Mouse (Mus musculus): Measurements from ENCODE around the gene Barhl2. TPM values are rescaled to one million over a fixed set of nuclear protein-coding genes. Genes with fewer than 3 reads are reported as not detected.

Gene Barhl2
- polyA plus RNA-seq, 1 experiment from 2014 or later, result not detected

GRCm38 (mm10) chr5:106426069-106426468 is 31.9 kb downstream of the Barhl2 start:
- no peak for ATAC-seq (replicated peaks; ENCODE audit: extremely low read depth, insufficient read depth, low FRiP score)
- H3K4me1 ChIP-seq (ENCODE audit: control insufficient read depth, insufficient read depth, low read length), result no peaks in the 10 kb centered on the region
- no peaks in the 10 kb centered on the region for H3K9me3 ChIP-seq (replicated peaks; ENCODE audit: control insufficient read depth, low read length)
- no peaks in the 10 kb centered on the region for H3K27me3 ChIP-seq (ENCODE audit: control insufficient read depth, insufficient read depth, low read length)
- no peak overlapping the region for H3K4me3 ChIP-seq (ENCODE audit: low read length)
- H3K9ac ChIP-seq (ENCODE audit: low read length), result no peak overlapping the region
- no peaks in the 10 kb centered on the region for H3K36me3 ChIP-seq (ENCODE audit: control insufficient read depth, insufficient read depth)
- no peak overlapping the region for H3K27ac ChIP-seq (ENCODE audit: low read length)
- 70% methylated on average over 7 of the region's 7 CpGs for WGBS
- no peak overlapping the region for H3K4me2 ChIP-seq (ENCODE audit: low read depth, low read length)

DNA sequence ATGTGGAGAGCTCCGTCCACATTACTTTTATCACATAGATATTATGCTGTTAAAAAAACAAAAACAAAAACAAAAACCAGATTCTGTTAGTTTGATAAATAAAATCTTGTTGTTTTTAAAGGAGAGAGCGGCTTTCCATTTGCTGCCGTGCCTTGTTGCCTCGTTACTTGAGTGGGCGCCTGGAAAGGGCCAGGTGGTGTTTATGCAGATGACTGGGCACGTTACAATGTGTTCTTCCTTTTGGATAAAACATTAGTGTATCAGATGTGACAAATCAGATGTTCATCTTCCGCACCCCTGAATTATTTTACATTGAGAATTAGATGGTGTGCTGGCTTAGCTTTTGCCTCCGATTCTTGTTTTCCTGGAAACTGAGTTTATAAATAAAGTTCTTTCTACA is 37.1 kb downstream of the Barhl2 start:
- Histone ChIP-seq H3K27me3 (ENCODE audit: control insufficient read depth, insufficient read depth, low read length) (no peaks in the 10 kb centered on the region), H3K27ac (ENCODE audit: low read length) (no peak overlapping the region), H3K9ac (ENCODE audit: low read length) (no peak overlapping the region), H3K9me3 (replicated peaks; ENCODE audit: control insufficient read depth, low read length) (no peaks in the 10 kb centered on the region), H3K4me1 (ENCODE audit: control insufficient read depth, insufficient read depth, low read length) (no peaks in the 10 kb centered on the region), H3K36me3 (ENCODE audit: control insufficient read depth, insufficient read depth) (no peaks in the 10 kb centered on the region), H3K4me2 (ENCODE audit: low read depth, low read length) (no peak overlapping the region), H3K4me3 (ENCODE audit: low read length) (no peak overlapping the region)
- WGBS, result 80% methylated on average over 8 of the region's 8 CpGs
- ATAC-seq (replicated peaks; ENCODE audit: extremely low read depth, insufficient read depth, low FRiP score), result no peak

- Histone ChIP-seq H3K9me3 (replicated peaks; ENCODE audit: control insufficient read depth, low read length) (no peaks in the 10 kb centered on the region), H3K27me3 (ENCODE audit: control insufficient read depth, insufficient read depth, low read length) (no peaks in the 10 kb centered on the region), H3K36me3 (ENCODE audit: control insufficient read depth, insufficient read depth) (no peaks in the 10 kb centered on the region), H3K4me1 (ENCODE audit: control insufficient read depth, insufficient read depth, low read length) (no peaks in the 10 kb centered on the region), H3K4me3 (ENCODE audit: low read length) (no peak overlapping the region), H3K4me2 (ENCODE audit: low read depth, low read length) (no peak overlapping the region), H3K27ac (ENCODE audit: low read length) (no peak overlapping the region), H3K9ac (ENCODE audit: low read length) (no peak overlapping the region)
- WGBS, result 79% methylated on average over 11 of the region's 11 CpGs
- ATAC-seq (replicated peaks; ENCODE audit: extremely low read depth, insufficient read depth, low FRiP score), result no peak
These were observed 37.6 kb downstream of the Barhl2 start for GRCm38 (mm10) chr5:106420370-106420769.

DNA sequence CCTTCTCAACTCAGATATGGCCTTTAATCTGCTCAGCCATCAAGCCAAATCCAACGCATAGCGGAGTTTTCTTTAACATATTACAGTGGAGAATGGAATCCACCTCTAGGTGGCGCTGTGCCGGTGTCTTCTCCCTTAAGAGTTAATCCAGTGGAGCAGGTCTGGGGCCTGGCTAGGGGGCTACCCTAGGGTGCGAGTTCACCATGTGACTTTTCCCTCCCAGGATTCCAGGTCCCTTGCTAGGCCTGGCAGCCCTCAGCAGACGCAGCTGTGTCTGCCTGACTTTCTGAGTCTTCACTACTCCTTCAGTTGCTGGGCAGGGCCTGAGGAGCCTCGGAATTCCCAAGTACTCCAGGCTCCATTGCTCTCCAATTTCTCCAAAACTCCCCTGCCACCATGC is 40.8 kb downstream of the Barhl2 start:
- H3K4me3 ChIP-seq (ENCODE audit: low read length), result no peak overlapping the region
- H3K36me3 ChIP-seq (ENCODE audit: control insufficient read depth, insufficient read depth), result no peaks in the 10 kb centered on the region
- 24% methylated on average over 7 of the region's 7 CpGs for WGBS
- ATAC-seq (replicated peaks; ENCODE audit: extremely low read depth, insufficient read depth, low FRiP score), result no peak
- H3K27me3 ChIP-seq (ENCODE audit: control insufficient read depth, insufficient read depth, low read length), result no peaks in the 10 kb centered on the region
- no peak overlapping the region for H3K4me2 ChIP-seq (ENCODE audit: low read depth, low read length)
- no peak overlapping the region for H3K9ac ChIP-seq (ENCODE audit: low read length)
- H3K27ac ChIP-seq (ENCODE audit: low read length), result no peak overlapping the region
- no peaks in the 10 kb centered on the region for H3K4me1 ChIP-seq (ENCODE audit: control insufficient read depth, insufficient read depth, low read length)
- no peaks in the 10 kb centered on the region for H3K9me3 ChIP-seq (replicated peaks; ENCODE audit: control insufficient read depth, low read length)

DNA sequence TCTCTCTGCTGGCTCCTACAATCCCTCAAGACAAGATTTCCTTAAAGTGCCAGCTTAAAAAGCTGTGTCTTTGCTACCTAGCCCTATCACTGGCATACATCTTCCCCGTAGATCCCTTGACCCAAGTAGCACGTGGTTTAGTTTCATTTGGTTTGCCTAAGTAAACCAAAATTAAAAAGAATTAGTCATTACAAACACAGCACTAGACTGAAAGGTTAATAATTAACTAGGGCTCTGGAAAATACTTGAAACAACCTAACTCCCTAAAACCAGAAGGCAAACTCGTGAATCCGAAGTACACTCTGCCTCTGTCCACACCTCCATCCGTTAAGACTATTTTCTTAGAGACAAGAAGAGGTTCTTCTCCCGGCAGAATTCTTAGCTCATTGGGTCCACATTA is 41.4 kb downstream of the Barhl2 start:
- no peaks in the 10 kb centered on the region for H3K4me1 ChIP-seq (ENCODE audit: control insufficient read depth, insufficient read depth, low read length)
- no peak for ATAC-seq (replicated peaks; ENCODE audit: extremely low read depth, insufficient read depth, low FRiP score)
- no peaks in the 10 kb centered on the region for H3K36me3 ChIP-seq (ENCODE audit: control insufficient read depth, insufficient read depth)
- no peak overlapping the region for H3K9ac ChIP-seq (ENCODE audit: low read length)
- H3K27me3 ChIP-seq (ENCODE audit: control insufficient read depth, insufficient read depth, low read length), result no peaks in the 10 kb centered on the region
- WGBS, result 58% methylated on average over 6 of the region's 6 CpGs
- H3K9me3 ChIP-seq (replicated peaks; ENCODE audit: control insufficient read depth, low read length), result no peaks in the 10 kb centered on the region
- no peak overlapping the region for H3K4me2 ChIP-seq (ENCODE audit: low read depth, low read length)
- H3K27ac ChIP-seq (ENCODE audit: low read length), result no peak overlapping the region
- no peak overlapping the region for H3K4me3 ChIP-seq (ENCODE audit: low read length)

GRCm38 (mm10) chr5:106415734-106416133 is 42.2 kb downstream of the Barhl2 start:
- no peak for ATAC-seq (replicated peaks; ENCODE audit: extremely low read depth, insufficient read depth, low FRiP score)
- Histone ChIP-seq H3K9ac (ENCODE audit: low read length) (no peak overlapping the region), H3K36me3 (ENCODE audit: control insufficient read depth, insufficient read depth) (no peaks in the 10 kb centered on the region), H3K9me3 (replicated peaks; ENCODE audit: control insufficient read depth, low read length) (no peaks in the 10 kb centered on the region), H3K4me3 (ENCODE audit: low read length) (no peak overlapping the region), H3K4me2 (ENCODE audit: low read depth, low read length) (no peak overlapping the region), H3K4me1 (ENCODE audit: control insufficient read depth, insufficient read depth, low read length) (no peaks in the 10 kb centered on the region), H3K27ac (ENCODE audit: low read length) (no peak overlapping the region), H3K27me3 (ENCODE audit: control insufficient read depth, insufficient read depth, low read length) (no peaks in the 10 kb centered on the region)
- 60% methylated on average over 6 of the region's 6 CpGs for WGBS

GRCm38 (mm10) chr5:106402761-106403160 is 55.2 kb downstream of the Barhl2 start:
- H3K4me3 ChIP-seq (ENCODE audit: low read length), result no peak overlapping the region
- H3K4me1 ChIP-seq (ENCODE audit: control insufficient read depth, insufficient read depth, low read length), result no peaks in the 10 kb centered on the region
- ATAC-seq (replicated peaks; ENCODE audit: extremely low read depth, insufficient read depth, low FRiP score), result no peak
- H3K27me3 ChIP-seq (ENCODE audit: control insufficient read depth, insufficient read depth, low read length), result no peaks in the 10 kb centered on the region
- WGBS, result 67% methylated on average over 2 of the region's 2 CpGs
- H3K27ac ChIP-seq (ENCODE audit: low read length), result no peak overlapping the region
- H3K9me3 ChIP-seq (replicated peaks; ENCODE audit: control insufficient read depth, low read length), result no peaks in the 10 kb centered on the region
- H3K36me3 ChIP-seq (ENCODE audit: control insufficient read depth, insufficient read depth), result no peaks in the 10 kb centered on the region
- no peak overlapping the region for H3K4me2 ChIP-seq (ENCODE audit: low read depth, low read length)
- no peak overlapping the region for H3K9ac ChIP-seq (ENCODE audit: low read length)

Other genes with a start within 250 kb of the Barhl2 start
- gene Gm17304, start 150.9 kb upstream of the Barhl2 start, polyA plus RNA-seq (2015; fragmentation: Nextera tagmentation; extraction: Ambion mirVana), result not detected in 2 replicates
- gene Zfp644, start 239.1 kb upstream of the Barhl2 start, polyA plus RNA-seq (2015; fragmentation: Nextera tagmentation; extraction: Ambion mirVana), result 35.8 and 40.2 TPM in 2 replicates